Comparison of ENCODE assay signal across 14 mouse cellular contexts in the genomic region with DNA sequence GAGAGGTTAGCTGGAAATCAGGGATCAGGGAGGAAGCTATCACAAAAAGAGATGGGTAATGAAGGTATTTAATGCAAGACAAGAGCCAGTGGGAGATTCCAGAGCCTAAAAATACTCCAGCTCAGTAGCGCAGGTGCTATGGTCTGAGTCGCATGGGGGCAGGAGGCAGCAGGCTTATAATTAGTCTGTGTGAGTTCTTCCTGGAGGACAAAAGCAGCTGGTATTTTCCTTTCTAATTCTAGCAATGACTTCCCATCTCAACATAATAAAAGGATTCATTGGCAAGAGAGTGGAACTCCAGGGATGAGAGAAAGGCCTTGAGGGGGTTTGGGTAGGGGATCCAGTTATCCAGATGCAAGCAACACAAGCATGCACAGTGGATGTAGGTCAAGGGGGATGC.
DNase-seq lines count a peak whose midpoint lies in the region.
"Had no signal": no experiment of that assay in that cellular context is flagged by ENCODE, and none has a peak within 500 bp of the region (broad histone marks: within the 10 kb centered on the region; RNA-seq: fewer than 3 reads in every experiment).

No protein-coding gene starts in this region.

- peak; percentile 19 for DNase-seq in layer of hippocampus, adult 9-11 months
- DNase-seq in layer of hippocampus, postnatal 14 days (ENCODE audit: low spot score in 2 of 2): no peak
- DNase-seq in right cerebral cortex, postnatal 25 days: peak; percentile 8
- DNase-seq in right cerebral cortex, adult 18-20 months: no peak
- peak; percentile 84 for DNase-seq in brain, adult 2 months (ENCODE audit: low read depth, low spot score)
- DNase-seq in kidney, postnatal 10 days: no peak
- no peak for DNase-seq in embryo, embryonic 11 days
- DNase-seq: adrenal gland, adult 2 months; cerebellum, adult 18-20 months; cerebellum, postnatal 14 days; forebrain, postnatal 0 days; kidney, adult 9 months; kidney, postnatal 25 days; lung, postnatal 4 days had no signal

Comparison
In these comparisons a context has a peak if more than half of its experiments do, and no peak if none do; other contexts are left out.
1. DNase-seq: peak in layer of hippocampus, adult 9-11 months (single experiment), right cerebral cortex, postnatal 25 days (single experiment) and brain, adult 2 months (single experiment); none in layer of hippocampus, postnatal 14 days (0 of 2), right cerebral cortex, adult 18-20 months (single experiment), kidney, postnatal 10 days (single experiment) and embryo, embryonic 11 days (single experiment).